Mouse (Mus musculus): ENCODE data around the gene Rab6b.
A peak's percentile ranks its signal among the peaks of the same experiment; 100 is the strongest.
"Not testable (repeated sequence)": the region's sequence is repeated elsewhere in the genome, so short reads cannot be mapped to it uniquely, and the experiment has no call there.

The Rab6b gene

DNA sequence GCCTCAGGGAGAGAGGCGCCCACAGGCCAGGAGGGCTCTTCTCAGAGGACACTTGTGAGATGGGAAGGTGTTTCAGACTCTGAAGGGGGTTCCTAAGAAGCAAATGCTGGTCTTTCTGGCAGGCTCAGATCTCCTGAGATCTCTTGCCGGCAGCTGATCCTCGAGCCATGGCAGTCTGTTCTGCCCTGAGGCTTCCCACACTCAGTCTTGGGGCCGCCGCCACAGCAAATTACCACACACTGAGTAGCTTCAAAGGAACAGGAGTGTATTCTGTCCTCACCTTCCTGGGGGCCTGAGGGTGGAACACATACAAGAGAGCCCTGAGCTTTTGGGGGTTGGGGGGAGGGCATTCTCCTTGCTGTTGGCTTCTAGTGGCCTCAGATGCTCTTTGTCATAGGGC is 33.8 kb downstream of the Rab6b start:
- DNase-seq (ENCODE audit: low spot score), result no peak

DNA sequence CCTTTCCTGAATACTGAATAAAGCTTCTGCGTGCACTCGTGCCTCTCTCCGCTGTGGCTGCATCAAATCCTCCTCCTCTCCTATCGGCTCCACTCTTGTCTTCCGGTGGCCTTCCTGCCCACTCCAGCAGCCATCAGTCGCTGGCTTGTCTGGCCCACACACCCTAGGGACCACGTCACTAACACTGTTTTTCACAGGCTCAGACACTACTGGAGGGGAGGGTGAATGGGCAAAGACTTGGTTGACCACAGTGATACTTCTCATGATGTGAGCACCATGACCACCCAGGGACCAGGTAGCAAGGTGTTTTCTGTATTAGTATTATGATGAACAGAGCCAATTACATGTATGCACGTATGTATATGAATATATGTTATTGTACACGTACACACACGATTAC is 34.7 kb downstream of the Rab6b start:
- no peak for DNase-seq (ENCODE audit: low spot score)

- DNase-seq (ENCODE audit: low spot score), result no peak
These were observed 35.1 kb downstream of the Rab6b start for GRCm38 (mm10) chr9:103146703-103147102.

DNA sequence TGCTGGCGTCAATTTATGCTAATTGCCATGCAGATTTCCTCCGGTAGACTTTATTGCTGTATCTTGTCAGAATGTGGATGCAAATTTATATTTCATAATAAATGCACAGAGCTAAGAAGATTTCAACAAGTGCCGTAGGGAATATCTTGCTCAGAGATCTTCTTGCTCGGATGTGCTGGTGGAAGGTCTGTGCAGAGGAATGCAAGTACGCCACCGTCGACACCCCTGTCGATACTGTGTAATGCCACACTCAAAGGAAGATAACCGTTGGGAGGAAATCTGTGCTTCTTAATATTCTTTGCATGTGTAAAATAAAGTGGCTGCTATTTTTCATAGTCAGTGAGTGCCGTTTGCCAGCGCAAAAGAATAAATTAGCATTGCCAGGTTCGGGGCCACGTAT is 35.5 kb downstream of the Rab6b start:
- DNase-seq (ENCODE audit: low spot score), result no peak

GRCm38 (mm10) chr9:103149074-103149799 is 37.6 kb downstream of the Rab6b start:
- no peak for DNase-seq (ENCODE audit: low spot score)

DNA sequence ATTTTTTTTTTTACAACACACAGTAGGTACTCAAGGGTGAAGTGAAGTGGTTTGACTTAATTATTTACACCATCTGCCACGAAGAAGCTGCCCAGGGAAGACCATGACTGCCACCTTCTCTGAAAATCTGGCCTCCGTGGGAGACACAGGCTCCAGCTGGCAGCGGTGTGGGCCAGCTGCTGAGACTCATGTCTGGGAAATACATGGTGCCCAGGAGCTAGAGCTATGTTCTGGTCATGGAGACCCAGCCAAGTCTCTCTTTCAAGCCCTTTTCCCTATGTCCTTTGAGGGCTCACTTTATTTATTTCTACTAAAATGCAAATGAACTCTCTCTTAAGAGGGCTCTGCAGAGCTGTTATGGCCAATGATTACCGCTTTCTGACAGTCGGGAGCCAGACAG is 41.7 kb downstream of the Rab6b start:
- no peak for DNase-seq (ENCODE audit: low spot score)

- no peak for DNase-seq (ENCODE audit: low spot score)
These were observed 43.0 kb downstream of the Rab6b start for GRCm38 (mm10) chr9:103154568-103154967.

DNA sequence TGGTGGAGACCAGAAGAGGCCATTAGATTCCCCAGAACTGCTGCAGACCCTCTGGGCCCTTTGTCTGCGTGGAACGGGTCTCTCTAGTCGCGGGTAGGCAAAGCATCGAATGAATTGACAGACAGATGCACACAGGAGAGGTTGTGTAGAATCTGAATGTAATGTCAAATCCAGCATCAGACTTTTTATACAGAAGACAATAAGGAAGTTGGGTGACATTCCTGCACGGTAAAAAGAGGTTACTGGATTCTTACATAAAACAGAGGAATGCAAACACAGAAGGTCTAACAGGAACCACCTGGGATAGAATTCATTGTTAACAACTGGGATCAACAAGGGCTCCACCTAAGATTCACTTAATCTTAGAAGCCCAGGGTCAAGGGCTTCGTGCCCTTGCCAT is 43.6 kb downstream of the Rab6b start:
- not testable (repeated sequence) for DNase-seq (ENCODE audit: low spot score)

DNA sequence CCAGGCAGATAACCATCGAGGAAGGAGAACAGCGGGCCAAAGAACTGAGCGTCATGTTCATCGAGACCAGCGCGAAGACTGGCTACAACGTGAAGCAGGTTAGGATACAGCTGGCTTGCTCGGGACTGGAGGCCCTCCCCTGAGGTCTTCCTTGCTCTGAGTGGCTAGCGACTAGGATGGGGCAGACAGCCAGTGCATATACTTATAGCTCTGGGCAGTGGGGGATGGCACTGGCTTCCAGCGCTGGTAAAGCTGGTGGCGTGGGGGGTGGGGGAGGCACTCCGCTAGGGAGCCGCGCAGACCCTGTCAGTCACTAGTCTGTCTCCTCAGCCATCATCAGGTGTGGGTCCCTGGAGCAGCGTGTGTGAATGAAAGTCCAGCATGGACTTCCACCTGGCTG is 52.2 kb downstream of the Rab6b start:
- DNase-seq (ENCODE audit: low spot score), result no peak

GRCm38 (mm10) chr9:103168046-103168445 is 56.5 kb downstream of the Rab6b start:
- DNase-seq (ENCODE audit: low spot score), result no peak

DNA sequence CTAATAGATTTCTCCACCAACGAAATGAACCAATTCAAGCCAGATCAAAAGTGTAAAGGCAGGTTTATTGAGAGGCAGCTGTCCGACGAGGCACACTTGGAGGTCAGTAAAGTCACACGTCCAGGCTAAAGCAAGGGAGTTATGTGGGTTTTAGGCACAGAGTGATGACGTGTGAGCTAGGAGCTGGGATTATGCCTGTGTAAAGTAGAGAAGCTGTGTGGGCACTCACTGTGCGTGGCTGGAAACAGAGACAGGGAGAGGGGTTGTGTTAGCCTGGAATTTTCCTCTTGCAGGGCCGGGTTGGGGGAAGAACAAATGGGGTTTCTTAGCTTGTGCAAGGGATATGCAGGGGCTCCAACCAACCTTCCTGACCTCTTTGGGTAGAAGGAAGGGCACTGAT is 57.2 kb downstream of the Rab6b start:
- DNase-seq (ENCODE audit: low spot score), result no peak

GRCm38 (mm10) chr9:103174771-103175519 is 63.4 kb downstream of the Rab6b start:
- DNase-seq (ENCODE audit: low spot score), result peak; percentile 32

DNA sequence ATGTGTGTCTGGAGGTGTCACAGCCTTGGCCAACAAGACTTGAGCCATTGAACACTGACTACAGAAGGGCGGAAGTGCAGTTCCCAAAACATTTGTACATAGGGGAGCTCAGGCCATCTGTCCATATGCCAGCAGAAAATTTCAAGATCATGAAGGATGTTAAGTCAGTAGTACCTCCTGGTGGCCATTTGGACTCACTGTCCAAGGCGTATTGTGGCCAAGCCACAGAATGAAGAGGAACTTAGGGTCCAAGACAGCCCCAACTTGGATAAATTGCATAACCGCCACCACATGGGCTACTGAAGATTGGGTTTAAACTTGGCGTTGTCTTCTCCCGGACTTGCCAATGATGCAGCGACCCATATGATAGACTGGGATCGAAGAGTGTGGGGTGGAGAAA is 64.1 kb downstream of the Rab6b start:
- peak; percentile 12 for DNase-seq (ENCODE audit: low spot score)

DNA sequence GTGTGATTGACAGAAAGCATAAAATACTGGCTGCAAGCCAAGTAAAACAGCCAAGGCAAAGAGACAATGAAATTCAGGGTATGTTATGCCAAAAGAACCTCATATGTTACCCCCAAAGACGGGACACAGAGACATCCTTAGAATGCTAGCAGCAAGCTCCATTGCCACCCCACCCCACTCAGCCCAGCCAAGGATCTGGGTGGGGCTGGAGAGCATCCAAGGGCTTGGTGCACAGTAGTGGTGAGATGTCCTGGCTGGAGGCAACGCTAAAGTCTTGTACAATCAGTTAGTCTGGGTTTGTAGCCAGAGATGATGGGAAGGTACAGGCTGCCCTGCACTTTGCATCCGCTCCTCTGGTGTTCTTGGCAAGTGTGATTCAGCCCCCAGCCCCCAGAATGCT is 68.7 kb downstream of the Rab6b start:
- peak; percentile 29 for DNase-seq (ENCODE audit: low spot score)

DNA sequence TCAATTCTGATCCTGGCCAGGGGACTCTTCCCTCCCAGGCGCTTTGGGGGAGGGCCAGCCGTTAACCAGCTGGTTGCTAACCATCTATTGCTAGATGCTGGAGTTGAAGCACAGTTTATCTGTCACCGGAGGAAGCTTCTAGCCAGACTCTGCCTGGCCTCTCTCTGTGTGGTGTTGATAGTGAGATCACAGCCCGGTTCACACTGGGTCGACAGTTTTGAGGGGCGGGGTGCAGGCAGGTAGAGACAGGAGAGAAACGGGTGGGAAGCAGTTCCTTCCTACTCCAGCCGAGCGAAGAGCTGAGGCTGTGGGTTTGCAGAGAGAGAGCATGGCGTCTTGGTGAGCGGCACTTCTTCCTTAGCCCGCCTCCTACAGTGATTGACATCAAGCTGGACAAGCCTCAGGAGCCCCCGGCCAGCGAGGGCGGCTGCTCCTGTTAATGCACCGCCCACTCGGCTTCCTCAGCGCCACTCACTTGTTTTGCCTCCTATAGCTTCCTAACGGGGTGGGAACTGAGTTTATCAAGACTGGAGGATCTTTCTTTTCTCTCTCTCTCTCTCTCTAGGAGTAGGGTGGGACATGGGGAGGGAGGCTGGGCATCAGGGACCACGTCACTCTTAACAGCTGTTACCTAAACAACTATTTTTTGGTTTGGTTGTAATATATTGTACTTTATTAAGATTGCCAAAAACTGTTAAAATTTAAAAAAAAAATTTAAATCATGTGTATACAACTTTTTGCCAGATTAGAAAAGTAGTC is 69.4 kb downstream of the Rab6b start:
- DNase-seq (ENCODE audit: low spot score), result no peak

DNA sequence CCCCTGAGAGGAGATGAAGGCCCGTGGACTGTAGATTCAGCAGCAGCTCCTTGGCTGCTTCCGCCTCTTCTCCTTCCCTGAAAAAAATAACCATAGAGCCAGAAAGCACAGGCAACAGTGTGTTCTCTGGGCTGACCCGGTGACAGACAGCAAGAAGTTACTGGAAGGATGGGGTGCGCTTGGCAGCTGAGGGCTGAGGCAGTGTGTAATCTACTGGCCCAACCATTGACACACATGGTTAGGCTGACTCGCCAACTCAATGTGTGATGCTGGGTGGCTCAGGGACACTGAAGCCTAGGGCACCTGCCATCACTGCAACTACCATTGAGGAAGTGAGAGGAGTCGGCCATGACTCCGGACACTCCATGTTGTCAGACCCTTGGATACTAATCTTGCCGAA is 70.3 kb downstream of the Rab6b start:
- no peak for DNase-seq (ENCODE audit: low spot score)

DNA sequence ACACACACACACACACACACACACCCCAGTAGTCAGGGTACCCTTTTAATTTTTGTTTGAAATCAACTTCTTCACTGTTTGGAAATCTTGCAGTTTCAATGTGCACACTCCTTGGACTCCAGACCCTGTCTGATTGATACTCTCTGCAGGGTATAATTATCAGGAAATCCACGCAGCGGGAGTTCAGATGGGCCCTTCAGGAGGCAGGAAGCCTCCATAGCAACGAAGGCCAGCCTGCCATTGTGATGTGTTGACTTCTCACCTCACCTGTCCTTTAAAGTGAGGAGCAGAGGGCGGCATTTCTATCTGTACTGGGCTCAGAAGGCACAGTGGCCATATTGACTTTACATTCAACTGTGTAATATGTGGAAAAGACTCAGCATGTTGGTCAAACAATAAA is 73.3 kb downstream of the Rab6b start:
- DNase-seq (ENCODE audit: low spot score), result no peak

- DNase-seq (ENCODE audit: low spot score), result peak; percentile 67
These were observed 74.4 kb downstream of the Rab6b start for GRCm38 (mm10) chr9:103185946-103186345.

GRCm38 (mm10) chr9:103186747-103187146 is 75.2 kb downstream of the Rab6b start:
- peak; percentile 61 for DNase-seq (ENCODE audit: low spot score)

DNA sequence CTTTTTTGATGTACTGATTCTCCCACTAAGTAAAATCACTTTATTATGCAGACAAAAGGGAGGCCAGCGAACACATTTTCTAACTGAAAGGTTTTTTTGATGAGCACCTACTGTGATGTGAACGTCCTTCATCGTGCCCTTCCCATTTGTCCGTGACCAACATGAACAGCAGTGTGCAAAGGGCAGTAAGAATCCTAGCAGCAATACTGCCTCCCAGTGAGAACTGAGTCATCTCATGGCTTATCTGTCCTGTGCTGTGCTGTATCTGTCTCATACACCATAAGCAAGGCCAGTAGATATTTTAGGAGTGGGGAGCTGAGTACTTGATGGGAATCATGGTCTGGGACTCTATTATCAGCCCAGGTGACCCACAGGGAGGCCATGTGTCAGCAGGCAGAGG is 76.8 kb downstream of the Rab6b start:
- DNase-seq (ENCODE audit: low spot score), result no peak

DNA sequence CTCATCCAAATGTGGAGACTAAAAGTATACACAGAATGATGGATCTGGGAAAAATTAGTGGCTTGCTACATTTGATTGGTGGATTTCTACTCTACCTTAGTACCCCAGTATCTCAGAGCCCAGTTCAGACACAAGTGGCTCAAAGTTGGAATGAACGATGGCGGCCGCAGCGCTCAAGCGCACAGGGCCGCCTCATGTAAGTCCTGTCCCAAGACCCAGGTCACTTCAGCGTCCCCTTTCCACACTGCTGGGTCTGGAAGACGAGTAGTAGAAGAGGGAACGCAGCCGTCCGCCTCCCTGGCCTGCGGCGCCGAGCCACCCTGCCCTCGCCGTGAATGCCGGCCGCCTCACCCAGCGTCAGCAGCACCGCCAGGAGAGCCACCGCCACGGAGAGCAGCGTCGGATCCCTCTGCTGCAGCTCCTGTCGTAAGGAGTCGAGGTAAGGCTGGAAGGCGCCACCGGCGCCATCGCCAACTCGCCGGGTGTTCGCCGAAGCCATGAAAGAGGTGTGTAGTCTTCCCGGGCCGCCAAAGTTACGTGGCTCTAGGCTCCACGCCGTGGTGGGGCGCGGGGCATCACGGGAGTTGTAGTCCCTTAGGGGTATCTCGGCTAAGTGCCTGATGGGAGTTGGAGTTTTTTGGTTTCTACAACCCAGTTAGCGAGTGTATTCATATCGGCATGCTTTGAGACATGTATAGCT is 90.1 kb downstream of the Rab6b start, which contains the start of gene Srprb:
Gene Srprb, minus strand, starts transcription at position 577 of the 700 bp plus-strand sequence.
- peak; percentile 89 for DNase-seq (ENCODE audit: low spot score)

GRCm38 (mm10) chr9:103205786-103206185 is 94.2 kb downstream of the Rab6b start:
- no peak for DNase-seq (ENCODE audit: low spot score)
